Mouse (Mus musculus): ENCODE measurements around the gene Pnn.

DNA sequence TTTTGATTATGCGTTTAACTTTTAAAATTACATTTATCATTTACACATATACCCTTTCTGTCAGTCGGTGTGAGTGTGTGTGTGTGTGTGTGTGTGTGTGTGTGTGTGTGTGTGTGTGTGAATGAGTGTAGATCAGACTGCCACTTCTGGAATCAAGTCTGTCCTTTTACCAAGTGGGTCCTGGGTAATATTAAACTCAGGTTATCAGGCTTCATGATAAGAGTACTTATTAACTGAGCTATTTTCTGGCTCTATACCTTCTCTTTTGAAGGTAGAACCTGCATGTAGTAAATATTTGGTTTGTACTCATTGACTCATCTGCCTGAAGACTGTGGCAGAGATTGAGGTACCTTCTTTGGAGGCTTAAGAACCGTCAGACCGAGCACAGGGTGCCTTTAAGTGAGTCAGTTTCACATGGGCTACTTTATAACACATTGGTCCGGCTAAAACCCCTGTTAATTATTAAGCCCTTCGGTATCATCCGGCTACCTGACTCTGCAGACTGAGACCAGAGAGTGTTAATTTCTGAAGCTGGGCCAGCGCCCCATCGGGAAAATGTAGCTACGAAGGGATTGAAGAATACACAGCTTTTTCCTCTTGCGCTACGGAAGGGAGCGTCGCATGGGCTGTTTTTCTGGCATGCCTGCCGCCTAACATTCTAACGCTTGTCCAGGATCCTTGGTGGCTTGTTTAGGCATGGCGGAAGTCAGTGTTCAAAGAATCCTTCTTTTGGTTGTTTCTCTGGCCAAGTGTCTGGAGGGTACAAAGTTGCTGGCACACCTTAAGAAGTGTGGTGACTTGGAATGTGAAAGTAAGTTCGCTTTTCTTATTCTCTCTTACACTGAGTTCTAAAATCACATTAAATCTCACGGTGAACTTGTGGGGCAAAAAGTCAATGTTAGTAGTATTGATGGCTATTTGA, 28.7 kb downstream of the Pnn start, which contains the start of gene Mia2:
- no peak for TF ChIP-seq CTCF (IDR thresholded peaks at IDR 0.05; ENCODE audit: low read depth, low read length)
- no peak for TF ChIP-seq POLR2AphosphoS5 (IDR thresholded peaks at IDR 0.05; ENCODE audit: insufficient replicate concordance, low read depth, low read length)
- TF ChIP-seq GATA2 (IDR thresholded peaks at IDR 0.05; ENCODE audit: borderline replicate concordance, low read depth, low read length), result no peak
